Mouse (Mus musculus): Measurements from ENCODE around the gene Chchd6.

Chchd6 gene

GRCm38 (mm10) chr6:89452976-89453674, 142.3 kb downstream of the Chchd6 start:
- DNase-seq (ENCODE audit: low read depth, low spot score), result no peak

GRCm38 (mm10) chr6:89452356-89452755, 143.1 kb downstream of the Chchd6 start:
- DNase-seq (ENCODE audit: low read depth, low spot score), result no peak

- DNase-seq (ENCODE audit: low read depth, low spot score), result no peak
Measured at GRCm38 (mm10) chr6:89448736-89449135, 146.7 kb downstream of the Chchd6 start.

- no peak for DNase-seq (ENCODE audit: low read depth, low spot score)
Measured at GRCm38 (mm10) chr6:89440671-89441070, 154.8 kb downstream of the Chchd6 start.

- no peak for DNase-seq (ENCODE audit: low read depth, low spot score)
Measured at GRCm38 (mm10) chr6:89431920-89432482, 163.5 kb downstream of the Chchd6 start.

GRCm38 (mm10) chr6:89430749-89431148, 164.7 kb downstream of the Chchd6 start:
- no peak for DNase-seq (ENCODE audit: low read depth, low spot score)

GRCm38 (mm10) chr6:89428661-89429375, 166.6 kb downstream of the Chchd6 start:
- no peak for DNase-seq (ENCODE audit: low read depth, low spot score)

GRCm38 (mm10) chr6:89424461-89424860, 171.0 kb downstream of the Chchd6 start:
- DNase-seq (ENCODE audit: low read depth, low spot score), result no peak

GRCm38 (mm10) chr6:89422621-89423020, 172.8 kb downstream of the Chchd6 start:
- no peak for DNase-seq (ENCODE audit: low read depth, low spot score)

- no peak for DNase-seq (ENCODE audit: low read depth, low spot score)
Measured at GRCm38 (mm10) chr6:89421922-89422321, 173.5 kb downstream of the Chchd6 start.

GRCm38 (mm10) chr6:89421503-89421902, 173.9 kb downstream of the Chchd6 start:
- DNase-seq (ENCODE audit: low read depth, low spot score), result no peak

GRCm38 (mm10) chr6:89420756-89421155, 174.7 kb downstream of the Chchd6 start:
- no peak for DNase-seq (ENCODE audit: low read depth, low spot score)

- no peak for DNase-seq (ENCODE audit: low read depth, low spot score)
Measured at GRCm38 (mm10) chr6:89420110-89420509, 175.3 kb downstream of the Chchd6 start.

GRCm38 (mm10) chr6:89419066-89419815, 176.2 kb downstream of the Chchd6 start:
- DNase-seq (ENCODE audit: low read depth, low spot score), result no peak

GRCm38 (mm10) chr6:89416030-89416595, 179.3 kb downstream of the Chchd6 start:
- no peak for DNase-seq (ENCODE audit: low read depth, low spot score)

GRCm38 (mm10) chr6:89415091-89415490, 180.4 kb downstream of the Chchd6 start:
- no peak for DNase-seq (ENCODE audit: low read depth, low spot score)

- no peak for DNase-seq (ENCODE audit: low read depth, low spot score)
Measured at GRCm38 (mm10) chr6:89414126-89414525, 181.3 kb downstream of the Chchd6 start.

GRCm38 (mm10) chr6:89413481-89413884, 182.0 kb downstream of the Chchd6 start:
- DNase-seq (ENCODE audit: low read depth, low spot score), result no peak

GRCm38 (mm10) chr6:89412562-89412961, 182.9 kb downstream of the Chchd6 start:
- no peak for DNase-seq (ENCODE audit: low read depth, low spot score)

- DNase-seq (ENCODE audit: low read depth, low spot score), result no peak
Measured at GRCm38 (mm10) chr6:89409041-89409440, 186.4 kb downstream of the Chchd6 start.

- no peak for DNase-seq (ENCODE audit: low read depth, low spot score)
Measured at GRCm38 (mm10) chr6:89408259-89408658, 187.2 kb downstream of the Chchd6 start.
